Mouse (Mus musculus) embryonic fibroblast, embryonic 13.5 days (primary cell): ENCODE data around the gene Ppp1ca.

ENCODE experiments used
- CTCF ChIP-seq: IDR thresholded peaks from 2 replicates; pipeline ENCODE4 v1.5.1; 2011; ENCODE audit warnings: mild to moderate bottlenecking, control low read depth, low read length, moderate library complexity, borderline replicate concordance; ENCODE audit not compliant: insufficient read depth
- POLR2A ChIP-seq: IDR thresholded peaks from 2 replicates; pipeline ENCODE4 v1.6.1; 2011; ENCODE audit warnings: low read depth, mild to moderate bottlenecking, control low read depth, low read length, moderate library complexity

- TF ChIP-seq POLR2A: no peak
- TF ChIP-seq CTCF: no peak
These were observed 10.3 kb downstream of the Ppp1ca start for GRCm38 (mm10) chr19:4202149-4202548.
